Mouse (Mus musculus) heart, postnatal 0 days (tissue): ENCODE results near the gene Ly6g6e.

ENCODE experiments used
- CTCF ChIP-seq: IDR thresholded peaks from 2 replicates; pipeline ENCODE4 v1.5.1; 2016; ENCODE audit warnings: antibody characterized with exemption, control low read depth, low read depth
- EP300 ChIP-seq: IDR thresholded peaks from 2 replicates; pipeline ENCODE4 v1.6.1; 2016; ENCODE audit warnings: antibody characterized with exemption, low read depth

- TF ChIP-seq EP300: no peak
- no peak for TF ChIP-seq CTCF
Measured at GRCm38 (mm10) chr17:35103221-35103690, 26.6 kb downstream of the Ly6g6e start.
